Mouse (Mus musculus): ENCODE results near the gene Ankrd55.

DNA sequence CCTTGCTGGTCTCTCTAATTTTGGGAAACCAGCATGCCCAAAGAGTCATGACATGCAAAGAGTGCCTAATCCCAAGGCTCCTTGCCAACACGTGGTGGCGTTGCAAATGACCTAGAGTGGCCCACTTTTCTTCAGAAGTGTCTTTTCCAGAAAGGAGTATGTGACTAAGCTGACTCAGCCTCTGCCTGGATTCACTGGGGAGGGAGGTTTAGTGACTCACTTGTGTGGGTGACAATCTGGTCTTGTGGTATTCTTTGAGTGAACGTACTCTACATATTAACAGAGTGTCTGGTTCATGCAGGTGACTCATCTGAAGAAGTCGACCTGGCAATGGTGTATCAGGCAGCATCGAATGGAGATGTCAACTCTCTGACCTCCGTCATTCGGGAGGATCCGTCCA lies 29.9 kb downstream of the Ankrd55 start:
- TF ChIP-seq POLR2A (IDR thresholded peaks at IDR 0.05; ENCODE audit: insufficient read depth, low read depth, low read length) (no peak), CTCF (IDR thresholded peaks at IDR 0.05) (no peak), EP300 (IDR thresholded peaks at IDR 0.05; ENCODE audit: insufficient read depth, low read depth, low read length) (no peak)
